Comparison of ENCODE assay signal across 38 mouse cellular contexts in the genomic region with DNA sequence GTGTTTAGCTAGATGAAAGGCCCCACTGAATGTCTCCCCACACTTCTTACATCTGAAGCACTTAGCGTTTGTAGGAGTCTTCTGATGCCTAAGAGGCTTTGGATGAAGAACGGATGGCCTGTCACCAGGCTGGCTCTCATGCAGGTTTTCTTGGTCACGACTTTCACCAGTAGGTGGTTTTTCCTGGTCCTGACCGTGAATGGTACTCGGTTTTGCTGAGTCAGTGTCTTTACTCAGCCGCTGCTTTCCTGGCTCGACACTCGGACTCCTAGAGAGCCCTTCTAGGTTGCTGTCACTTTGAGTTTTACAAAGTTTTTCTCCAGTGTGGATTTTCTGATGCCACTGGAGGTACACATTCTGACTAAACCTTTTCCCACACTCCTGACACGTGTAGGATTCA. TPM values are rescaled to one million over a fixed set of nuclear protein-coding genes. Genes with fewer than 3 reads are reported as not detected.
"Had no signal": no experiment of that assay in that cellular context is flagged by ENCODE, and none has a peak within 500 bp of the region (broad histone marks: within the 10 kb centered on the region; RNA-seq: fewer than 3 reads in every experiment).

No protein-coding gene starts in this region.

- H3K36me3 ChIP-seq: forebrain, embryonic 15.5 days had no signal

- DNase-seq: cerebellum, adult 9-10 months; cerebellum, adult 9-11 months; cerebellum, postnatal 10 days; cerebellum, postnatal 14 days; cerebellum, postnatal 25 days; cerebellum, postnatal 36 days; embryo, embryonic 11 days; forebrain, postnatal 0 days; gastrocnemius, postnatal 10 days; gastrocnemius, postnatal 14 days; gastrocnemius, postnatal 25 days; gastrocnemius, postnatal 36 days; heart, adult 11 months; heart, adult 18-20 months; heart, adult 2 months had no signal

- ATAC-seq: forebrain, embryonic 13.5 days; forebrain, embryonic 14.5 days; forebrain, embryonic 15.5 days; forebrain, embryonic 16.5 days; forebrain, postnatal 0 days had no signal

- H3K4me2 ChIP-seq: embryonic facial prominence, embryonic 12.5 days; embryonic facial prominence, embryonic 13.5 days; embryonic facial prominence, embryonic 15.5 days; forebrain, embryonic 12.5 days; forebrain, embryonic 13.5 days; forebrain, embryonic 15.5 days had no signal

- H3K27ac ChIP-seq: embryonic facial prominence, embryonic 10.5 days; embryonic facial prominence, embryonic 12.5 days; embryonic facial prominence, embryonic 13.5 days; embryonic facial prominence, embryonic 15.5 days; forebrain, embryonic 10.5 days; forebrain, embryonic 12.5 days; forebrain, embryonic 13.5 days; forebrain, embryonic 15.5 days; heart, adult 2 months; heart, embryonic 10.5 days had no signal

- H3K27me3 ChIP-seq: embryonic facial prominence, embryonic 12.5 days; embryonic facial prominence, embryonic 13.5 days; embryonic facial prominence, embryonic 15.5 days; forebrain, embryonic 12.5 days; forebrain, embryonic 13.5 days; forebrain, embryonic 15.5 days had no signal

- H3K4me1 ChIP-seq: embryonic facial prominence, embryonic 10.5 days; embryonic facial prominence, embryonic 12.5 days; embryonic facial prominence, embryonic 13.5 days; embryonic facial prominence, embryonic 15.5 days; forebrain, embryonic 10.5 days; forebrain, embryonic 12.5 days; forebrain, embryonic 13.5 days; forebrain, embryonic 15.5 days; heart, embryonic 10.5 days had no signal

- H3K4me3 ChIP-seq: embryonic facial prominence, embryonic 10.5 days; embryonic facial prominence, embryonic 12.5 days; embryonic facial prominence, embryonic 13.5 days; embryonic facial prominence, embryonic 15.5 days; erythroblast, embryonic 14.5 days; forebrain, embryonic 10.5 days; forebrain, embryonic 12.5 days; forebrain, embryonic 13.5 days; forebrain, embryonic 15.5 days; heart, adult 2 months; heart, embryonic 10.5 days had no signal

- H3K9me3 ChIP-seq: embryonic facial prominence, embryonic 10.5 days; embryonic facial prominence, embryonic 13.5 days; embryonic facial prominence, embryonic 15.5 days; forebrain, embryonic 12.5 days; forebrain, embryonic 13.5 days; forebrain, embryonic 15.5 days; heart, embryonic 10.5 days had no signal

- H3K9ac ChIP-seq: embryonic facial prominence, embryonic 12.5 days; embryonic facial prominence, embryonic 13.5 days; embryonic facial prominence, embryonic 15.5 days; forebrain, embryonic 12.5 days; forebrain, embryonic 13.5 days; forebrain, embryonic 15.5 days; forebrain, postnatal 0 days had no signal

RNA-seq across cellular contexts. Expression of a gene that starts 17.1 kb away (rescaled TPM):
- total RNA-seq: gastrocnemius, adult 18-20 months; gastrocnemius, postnatal 36 days; heart, adult 18-20 months; heart, adult 2 months had no signal

RNA-seq across cellular contexts. Expression of a gene that starts 25.2 kb away (rescaled TPM):
- total RNA-seq: common myeloid progenitor, adult 5-6 weeks; forebrain, postnatal 0 days; gastrocnemius, adult 18-20 months; gastrocnemius, adult 8-10 months; gastrocnemius, postnatal 10 days; gastrocnemius, postnatal 14 days; gastrocnemius, postnatal 25 days; gastrocnemius, postnatal 36 days; gastrocnemius, postnatal 4 days; granulocyte monocyte progenitor cell, adult 5-6 weeks; heart, adult 18-20 months; heart, adult 2 months; heart, adult 8-10 months had no signal
- polyA plus RNA-seq: cortical plate, adult 2 months; embryonic facial prominence, embryonic 10.5 days; embryonic facial prominence, embryonic 11.5 days; embryonic facial prominence, embryonic 12.5 days; embryonic facial prominence, embryonic 13.5 days; embryonic facial prominence, embryonic 14.5 days; embryonic facial prominence, embryonic 15.5 days; erythroblast, embryonic 14.5 days; forebrain, embryonic 10.5 days; forebrain, embryonic 11.5 days; forebrain, embryonic 12.5 days; forebrain, embryonic 13.5 days; forebrain, embryonic 14.5 days; forebrain, embryonic 15.5 days; forebrain, embryonic 16.5 days; forebrain, postnatal 0 days; frontal cortex, adult 2 months; heart, adult 2 months; heart, embryonic 10.5 days had no signal
